Mouse (Mus musculus) embryo, embryonic 9.5 days (tissue): ENCODE data around the gene Aldh1l2.
"Not testable (repeated sequence)": the region's sequence is repeated elsewhere in the genome, so short reads cannot be mapped to it uniquely, and the experiment has no call there.

Source experiments
- DNase-seq: peaks from one replicate; pipeline ENCODE4 v3.0.0-alpha.2; 2017; ENCODE audit errors: extremely low spot score

The Aldh1l2 gene

DNA sequence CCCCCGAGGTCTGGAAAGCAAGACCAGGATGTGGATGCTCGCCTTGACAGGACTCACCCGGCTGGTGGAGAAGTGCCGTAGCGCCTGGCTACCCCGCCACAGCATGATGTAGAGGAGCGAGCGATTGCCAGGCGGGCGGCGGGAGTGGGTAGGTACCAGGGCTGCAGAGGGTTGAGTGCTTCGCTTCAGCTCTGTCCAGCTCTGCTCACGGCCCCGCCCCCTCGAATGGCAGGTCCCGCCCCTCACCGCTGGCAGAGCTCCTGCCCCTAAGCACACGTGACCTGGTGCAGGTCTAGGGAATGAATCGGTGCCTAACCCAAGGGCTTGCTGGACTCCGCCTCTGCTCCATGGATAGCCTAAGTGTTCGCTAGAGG is at the start of gene Aldh1l2:
Aldh1l2 (minus strand) TSS at position 231 of the 374 bp plus-strand sequence.
- DNase-seq, result peak; percentile 84

DNA sequence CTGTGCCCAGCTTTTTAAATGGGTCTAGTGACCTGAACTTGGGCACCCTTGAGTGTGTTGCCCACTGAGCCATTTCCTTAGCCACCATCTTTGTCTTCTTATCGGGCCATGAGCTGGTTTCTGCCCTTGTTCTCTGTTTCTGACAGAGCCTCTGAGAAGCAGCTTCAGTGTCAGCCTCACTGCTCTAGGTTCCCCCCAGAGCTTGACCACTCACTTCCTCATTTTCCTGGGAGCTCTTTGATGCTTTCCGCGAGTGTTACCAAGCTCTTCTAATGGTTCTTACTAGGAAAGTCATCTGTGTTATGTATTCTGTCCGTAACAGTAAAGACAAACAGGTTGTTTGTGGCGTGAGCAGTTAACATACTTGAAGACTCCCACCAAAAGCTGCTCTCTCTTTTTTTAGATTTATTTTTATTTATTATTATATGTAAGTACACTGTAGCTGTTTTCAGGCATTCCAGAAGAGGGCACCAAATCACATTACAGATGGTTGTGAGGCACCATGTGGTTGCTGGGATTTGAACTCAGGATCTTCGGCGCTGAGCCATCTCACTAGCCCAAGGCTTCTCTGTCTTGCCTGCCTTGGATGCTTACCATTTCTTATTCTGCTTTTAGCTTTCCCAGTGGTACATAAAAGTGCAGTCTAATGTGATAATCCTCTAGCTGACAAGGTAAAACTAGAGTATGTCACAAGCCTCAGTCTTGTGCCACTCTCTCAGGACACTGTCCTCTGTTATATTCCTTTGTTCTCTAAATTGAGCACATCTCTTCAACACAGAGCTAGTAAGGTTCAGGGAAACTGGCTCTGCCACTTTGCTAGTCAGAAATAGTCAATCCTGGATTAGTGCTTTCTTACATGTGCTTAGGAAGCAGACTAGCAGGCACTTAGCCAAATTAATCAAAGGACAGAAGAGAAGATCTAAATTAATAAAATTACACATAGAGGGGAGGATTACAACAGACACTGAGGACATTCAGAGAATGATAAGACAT is 31.8 kb upstream of the Aldh1l2 start:
- DNase-seq, result no peak

DNA sequence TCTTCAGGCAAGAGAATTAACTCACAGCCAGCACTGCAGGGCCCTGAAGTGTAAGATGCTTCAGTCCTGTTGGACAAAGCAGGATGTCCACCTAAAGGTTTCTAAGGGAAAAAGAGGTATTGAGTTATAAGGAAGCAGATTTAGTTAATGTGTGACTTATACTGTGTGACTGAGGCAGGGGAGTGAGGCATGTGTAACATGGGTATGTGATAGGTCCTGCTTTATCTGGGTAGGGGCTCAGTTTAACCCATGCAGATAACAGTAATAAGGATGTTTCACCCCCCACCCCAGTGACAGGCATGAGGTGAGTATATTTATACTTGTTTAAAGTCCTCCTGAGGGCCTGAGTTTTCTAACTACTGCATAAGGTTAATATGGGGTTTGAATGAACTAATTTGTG is 29.1 kb upstream of the Aldh1l2 start:
- DNase-seq, result no peak

DNA sequence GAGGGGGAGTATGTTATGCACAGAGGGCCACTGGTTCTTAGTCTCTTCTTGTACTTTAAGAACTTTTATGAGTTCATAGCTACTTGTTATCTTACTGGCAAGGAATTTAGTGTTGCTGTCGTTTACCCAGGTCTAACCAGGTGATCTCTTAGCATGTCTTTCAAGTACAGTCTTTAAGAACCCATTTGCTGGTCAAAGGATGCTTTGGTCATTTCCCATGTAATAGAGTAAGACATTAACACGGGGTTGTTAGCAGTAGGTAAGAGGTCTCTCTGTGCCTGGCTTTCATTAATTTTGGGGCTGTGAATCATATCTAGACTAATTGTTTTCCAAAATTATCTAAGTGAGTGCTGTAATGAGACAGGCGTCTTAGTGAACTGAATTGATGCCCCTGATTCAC is 11.4 kb upstream of the Aldh1l2 start:
- DNase-seq, result no peak

DNA sequence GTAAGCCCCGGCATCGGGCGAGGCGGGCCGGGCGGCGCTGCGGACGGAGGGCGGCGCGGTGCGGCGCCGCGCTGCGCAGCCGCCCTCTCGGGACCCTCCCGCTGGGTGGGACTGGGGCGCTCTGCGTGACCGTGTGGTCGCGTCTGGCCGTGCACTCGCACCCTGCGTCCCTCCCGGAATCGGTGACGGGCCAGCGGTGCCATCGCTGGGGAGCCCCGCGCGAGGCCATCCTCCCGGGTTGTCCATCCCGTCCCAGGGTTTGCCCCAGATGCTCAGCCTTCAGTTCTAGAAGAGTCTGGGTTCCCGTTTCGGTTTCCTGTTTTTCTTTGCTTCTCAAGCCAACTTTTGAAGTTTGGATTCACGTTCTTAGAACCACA is 10.2 kb upstream of the Aldh1l2 start:
- DNase-seq, result no peak

DNA sequence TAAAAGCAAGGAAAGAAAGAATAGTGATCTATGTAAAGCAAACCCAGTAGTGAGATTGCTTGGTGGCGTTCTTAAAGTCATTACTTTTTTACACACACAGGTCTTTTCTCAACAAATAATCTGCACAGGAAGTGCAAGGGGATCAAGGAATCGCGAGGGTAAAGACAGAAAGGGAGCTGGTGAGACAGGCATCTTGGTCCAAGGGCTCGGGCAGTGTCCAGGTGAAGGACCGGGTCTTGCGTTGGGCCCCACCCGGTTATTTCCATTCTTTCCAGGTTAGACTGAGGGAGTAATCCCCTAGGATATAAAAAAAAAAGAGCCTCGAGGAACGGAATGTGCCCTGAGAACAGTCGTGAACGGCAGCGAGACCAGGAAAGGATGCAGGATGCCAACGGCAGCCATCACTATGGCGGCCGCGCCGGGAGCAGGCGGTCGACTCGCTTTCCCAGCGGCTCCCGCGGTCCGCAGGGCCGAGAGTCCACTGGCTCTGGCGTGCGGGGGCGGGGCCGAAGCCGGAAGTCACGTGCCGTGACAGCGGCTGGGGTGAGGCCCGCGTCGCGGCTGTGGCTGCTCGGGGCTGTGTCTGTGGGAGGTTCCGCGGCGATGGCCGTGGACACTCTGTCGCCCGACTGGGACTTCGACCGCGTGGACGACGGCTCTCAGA is 9.6 kb upstream of the Aldh1l2 start, which contains the start of gene Washc4:
Washc4 (plus strand) TSS at position 314 of the 664 bp plus-strand sequence.
- DNase-seq, result peak; percentile 88

DNA sequence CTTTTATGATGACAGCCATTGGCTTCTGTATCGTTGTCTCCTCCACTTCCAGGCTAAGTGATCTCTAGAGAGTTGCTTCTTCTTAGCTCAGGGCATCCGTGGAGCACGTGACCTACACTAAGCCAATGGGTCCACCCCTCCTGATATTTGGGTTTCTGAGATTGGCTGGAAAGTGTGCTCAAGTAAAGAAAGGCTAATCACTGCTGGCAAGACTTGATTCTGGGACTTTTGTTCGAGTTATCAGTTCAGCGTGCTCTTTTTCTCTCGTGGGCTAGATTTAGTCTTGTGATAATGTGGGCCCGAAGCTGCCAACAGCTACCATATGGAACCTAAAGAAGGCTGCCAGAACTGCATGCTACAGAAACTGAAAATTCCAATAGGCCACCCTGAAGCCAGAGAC is 8.3 kb upstream of the Aldh1l2 start:
- DNase-seq, result no peak

DNA sequence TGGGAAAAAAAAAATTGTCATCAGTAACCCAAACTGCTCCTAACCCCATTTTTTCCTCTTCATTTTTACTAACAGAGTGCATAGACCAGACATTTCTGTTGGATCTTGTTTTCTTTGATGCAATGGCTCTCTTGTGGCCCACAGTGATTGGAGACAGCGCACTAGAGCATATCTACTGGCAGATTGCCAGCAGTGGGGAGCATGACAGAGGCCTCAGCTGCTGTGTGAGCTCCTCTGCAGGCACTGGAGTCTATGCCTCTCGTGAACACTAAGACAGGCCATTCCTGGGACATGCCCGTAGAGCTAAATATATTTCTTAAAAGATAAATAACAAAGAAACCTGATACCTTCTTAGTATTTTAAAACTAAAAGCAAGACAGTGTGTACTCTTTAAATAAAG is 6.2 kb upstream of the Aldh1l2 start:
- DNase-seq, result no peak

DNA sequence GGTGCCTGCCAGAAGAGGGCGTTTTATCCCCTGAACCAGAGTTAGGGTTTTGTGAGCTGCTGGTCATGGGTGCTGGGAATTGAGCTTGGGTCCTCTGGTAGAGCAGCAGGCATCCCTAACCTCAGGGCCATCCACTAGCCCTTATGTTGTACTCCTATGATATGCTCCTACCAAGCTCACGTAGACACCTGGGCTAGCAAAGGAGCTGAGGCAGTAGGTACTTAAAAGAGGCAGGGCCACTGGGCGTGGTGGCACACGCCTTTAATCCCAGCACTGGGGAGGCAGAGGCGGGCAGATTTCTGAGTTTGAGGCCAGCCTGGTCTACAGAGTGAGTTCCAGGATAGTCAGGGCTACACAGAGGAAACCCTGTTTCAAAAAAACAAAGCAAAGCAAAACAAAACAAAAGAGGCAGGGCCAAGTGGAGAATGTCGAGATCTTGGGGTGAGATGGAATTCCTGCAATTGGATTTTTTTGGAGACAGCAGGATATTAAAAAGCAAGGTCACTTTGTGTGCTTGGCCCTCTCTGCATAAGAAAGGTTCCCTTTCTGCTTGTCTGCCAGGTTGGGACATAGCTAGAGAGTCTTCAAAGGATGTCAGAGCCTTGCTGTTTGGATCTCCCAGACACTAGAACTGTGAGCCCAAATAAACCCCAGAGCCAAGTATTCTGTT is 5.5 kb upstream of the Aldh1l2 start:
- DNase-seq, result no peak

DNA sequence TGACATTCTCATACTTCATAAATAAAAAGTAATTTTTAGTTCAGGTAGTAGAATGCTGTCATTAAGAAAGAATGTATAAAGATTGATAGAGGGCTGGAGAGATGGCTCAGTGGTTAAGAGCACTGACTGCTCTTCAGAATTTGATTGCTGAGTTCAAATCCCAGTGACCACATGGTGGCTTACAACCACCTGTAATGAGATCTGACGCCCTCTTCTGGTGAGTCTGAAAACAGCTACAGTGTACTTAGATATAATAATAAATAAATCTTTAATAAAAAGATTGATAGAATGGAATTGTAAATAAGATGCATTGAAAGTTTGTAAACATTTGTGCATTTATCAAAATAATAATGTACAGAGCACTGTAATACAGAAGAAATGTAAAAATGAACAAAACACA is 2.5 kb upstream of the Aldh1l2 start:
- DNase-seq, result no peak

DNA sequence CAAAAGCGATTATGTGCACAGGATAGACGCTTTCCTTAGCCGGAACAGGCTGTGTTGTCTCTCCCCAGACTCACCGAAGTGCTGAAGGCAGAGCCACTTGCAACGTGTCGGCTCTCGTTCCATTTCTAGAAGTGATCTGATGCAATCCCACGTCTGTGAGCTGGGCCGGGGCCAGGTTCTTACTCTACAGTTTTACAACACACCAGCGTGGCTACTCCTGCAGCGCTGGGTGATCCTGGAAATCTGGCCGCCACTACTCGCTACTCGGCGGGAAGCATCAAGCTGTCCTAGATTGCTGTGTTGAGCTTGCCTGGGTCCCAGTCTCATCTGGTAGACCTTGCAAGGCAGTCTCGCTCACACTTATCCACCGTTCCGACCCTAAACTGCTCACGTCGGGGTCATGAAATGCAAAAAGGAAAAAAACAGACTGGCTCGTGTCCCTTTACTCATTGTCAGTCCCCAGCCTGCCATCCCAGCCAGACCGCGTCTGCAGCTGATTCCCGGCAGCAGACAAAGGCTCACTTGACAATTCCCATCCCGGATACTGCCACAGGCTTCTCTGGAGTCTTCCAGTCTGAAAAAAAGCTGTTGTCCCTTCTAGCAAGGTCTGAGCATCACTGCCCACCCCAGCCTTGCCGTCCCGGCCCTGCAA is 556 bp downstream of the Aldh1l2 start:
- DNase-seq, result no peak

DNA sequence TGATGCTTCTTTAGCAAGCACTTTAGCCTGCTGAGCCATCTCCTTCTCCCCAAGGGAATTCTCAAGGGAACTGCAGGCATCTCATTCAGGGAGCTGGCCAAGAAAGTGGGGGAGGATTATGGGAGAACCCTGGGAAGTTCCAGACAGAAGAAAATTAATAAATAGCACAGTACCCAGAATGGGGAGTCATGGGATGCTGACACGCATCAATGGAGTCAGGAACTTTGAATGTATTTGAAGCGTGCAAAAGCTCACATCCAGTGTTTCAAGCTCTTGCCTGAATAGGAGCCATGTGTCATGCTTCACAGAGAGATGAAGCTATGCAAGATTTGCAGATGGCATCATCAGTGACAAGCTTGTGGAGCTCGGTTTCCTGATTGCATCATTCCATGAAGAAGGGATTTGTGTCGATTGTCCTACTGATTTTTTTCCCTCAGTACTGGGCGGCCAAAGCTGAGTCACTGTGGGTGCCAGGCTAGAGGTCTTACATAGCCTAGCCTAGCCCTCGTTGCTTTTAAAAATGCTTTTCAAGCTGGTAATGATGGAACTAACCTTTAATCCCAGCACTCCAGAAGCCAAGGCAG is 3.5 kb downstream of the Aldh1l2 start:
- DNase-seq, result no peak

DNA sequence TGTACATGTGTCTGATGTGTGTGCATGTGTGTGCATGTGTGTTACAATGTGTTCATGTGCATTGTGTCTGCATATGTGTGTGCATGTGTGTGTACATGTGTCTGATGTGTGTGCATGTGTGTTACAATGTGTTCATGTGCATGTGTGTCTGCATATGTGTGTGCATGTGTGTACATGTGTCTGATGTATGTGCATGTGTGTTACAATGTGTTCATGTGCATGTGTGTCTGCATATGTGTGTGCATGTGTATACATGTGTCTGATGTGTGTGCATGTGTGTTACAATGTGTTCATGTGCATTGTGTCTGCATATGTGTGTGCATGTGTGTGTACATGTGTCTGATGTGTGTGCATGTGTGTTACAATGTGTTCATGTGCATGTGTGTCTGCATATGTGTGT is 9.7 kb downstream of the Aldh1l2 start:
- not testable (repeated sequence) for DNase-seq

DNA sequence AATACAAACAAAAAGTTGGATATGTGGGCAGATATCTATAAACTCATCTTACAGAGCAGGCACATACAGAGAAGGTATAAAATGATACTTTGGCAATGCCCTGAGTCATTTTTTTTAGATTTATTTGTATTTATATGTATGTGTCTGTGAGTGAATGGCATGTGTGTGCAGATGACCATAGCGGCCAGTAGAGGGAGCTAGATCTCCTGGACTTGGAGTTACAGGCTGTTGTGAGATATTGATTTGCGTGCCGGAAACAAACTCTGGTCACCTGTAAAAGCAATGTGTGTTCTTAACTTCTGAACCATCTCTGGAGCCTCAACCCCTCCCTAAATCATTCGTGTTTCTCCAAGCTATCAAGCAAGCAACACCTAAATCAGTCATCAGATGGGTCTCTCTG is 12.9 kb downstream of the Aldh1l2 start:
- DNase-seq, result no peak

DNA sequence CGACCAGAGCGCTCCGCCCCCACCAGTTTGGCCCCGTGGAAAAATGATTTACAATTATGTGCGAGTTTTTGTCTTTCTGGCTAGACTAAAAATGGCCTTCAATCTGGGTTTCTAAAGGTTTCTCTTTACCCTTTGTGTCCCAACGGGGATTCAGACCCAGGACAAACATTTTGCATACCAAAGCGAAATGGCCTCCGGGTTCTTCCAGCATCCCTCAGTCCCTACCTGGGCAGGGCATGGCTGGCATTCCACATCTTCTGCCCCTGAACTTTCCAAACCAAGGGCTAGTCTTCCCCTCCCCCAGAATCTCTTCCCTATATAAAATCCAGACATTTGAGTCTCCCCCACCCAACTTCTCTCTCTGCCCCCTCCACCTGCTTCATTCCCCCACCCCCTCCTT is 20.2 kb downstream of the Aldh1l2 start:
- no peak for DNase-seq

DNA sequence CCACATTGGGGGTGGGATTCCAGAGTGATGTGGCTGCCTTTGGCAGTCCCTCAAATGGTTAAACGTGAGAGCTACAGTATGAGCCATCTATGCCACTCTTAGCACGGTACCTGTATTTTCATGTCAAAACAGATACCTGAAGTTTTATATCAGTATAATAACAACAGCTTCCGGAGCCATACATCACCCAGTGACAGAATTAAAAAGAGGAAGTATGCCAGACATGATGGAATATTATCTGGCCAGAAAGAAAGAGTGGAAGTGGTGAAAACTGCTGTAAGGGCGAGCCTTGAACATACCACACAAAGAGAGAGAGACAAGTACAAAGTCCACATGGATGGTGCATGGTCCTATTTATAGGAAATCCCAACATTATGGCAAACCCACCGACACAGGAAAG is 22.6 kb downstream of the Aldh1l2 start:
- no peak for DNase-seq

DNA sequence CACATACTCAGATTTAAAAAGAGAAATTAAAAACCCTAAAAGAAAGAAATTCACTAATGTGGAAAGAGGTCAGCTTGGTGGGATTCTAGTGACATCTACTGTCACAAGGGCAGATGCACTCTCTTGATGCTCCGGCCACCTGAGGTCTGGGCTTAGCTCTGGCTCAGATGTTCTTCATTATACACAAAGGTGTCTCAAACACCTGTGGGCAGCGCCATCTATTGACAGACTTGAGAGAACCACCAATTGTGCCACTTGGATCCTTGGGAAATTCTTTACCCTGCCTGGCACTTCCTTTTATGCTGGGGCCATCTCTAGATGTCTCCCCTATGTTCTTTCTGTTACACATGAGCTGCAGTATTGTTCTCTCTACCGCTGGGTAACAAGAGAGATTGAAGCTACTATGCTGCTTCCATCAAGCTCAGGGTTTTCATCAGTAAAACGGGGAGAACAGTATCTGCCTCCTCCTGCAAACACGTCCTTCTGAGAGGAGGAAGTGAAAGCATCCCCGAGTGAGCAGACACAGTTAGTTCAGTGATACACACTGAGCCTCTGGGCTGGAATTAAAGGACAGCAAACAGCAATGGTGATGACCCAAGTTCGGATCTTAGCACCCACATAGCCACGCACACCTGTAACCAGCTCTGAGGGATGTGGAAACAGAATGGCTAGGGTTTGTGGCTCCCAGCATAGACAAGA is 24.8 kb downstream of the Aldh1l2 start:
- DNase-seq, result no peak

DNA sequence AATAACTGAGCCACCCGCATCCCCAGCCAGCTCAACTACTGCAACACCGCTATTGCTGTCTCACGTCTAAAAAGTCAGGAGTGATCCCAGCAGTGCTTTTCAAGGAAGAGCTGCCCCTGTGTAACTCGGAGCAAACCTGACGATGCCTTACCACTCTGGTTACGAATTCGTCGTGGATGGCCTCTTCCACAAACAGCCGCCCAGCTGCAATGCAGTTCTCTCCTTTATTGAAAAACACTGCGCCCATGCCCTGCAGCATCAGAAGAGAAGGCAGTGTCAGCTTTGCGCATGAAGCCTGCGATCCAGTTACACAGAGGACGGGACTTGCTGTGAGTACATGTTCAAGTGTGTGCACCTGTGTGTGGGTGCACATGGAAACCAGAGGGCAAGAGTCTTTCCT is 36.6 kb downstream of the Aldh1l2 start:
- no peak for DNase-seq

DNA sequence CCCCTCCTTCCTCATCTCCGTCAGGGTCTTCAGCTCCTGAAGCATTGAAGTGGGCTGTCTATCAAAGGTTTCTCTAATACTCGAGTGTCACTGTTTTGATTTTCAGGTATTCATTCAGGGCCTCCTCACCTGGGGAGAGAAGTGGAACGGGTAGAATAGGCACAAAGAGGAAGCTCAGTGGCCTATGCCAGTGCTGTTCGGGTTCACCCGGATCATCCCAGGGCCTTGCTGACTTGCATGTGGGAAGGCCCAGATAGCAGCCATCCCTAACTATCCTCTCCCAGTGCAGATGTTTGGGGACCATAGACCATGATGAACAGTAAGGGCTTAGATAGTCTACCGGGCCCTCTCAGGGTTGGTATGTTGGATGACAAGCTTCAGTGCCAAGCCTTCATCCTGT is 43.4 kb downstream of the Aldh1l2 start:
- DNase-seq, result no peak

DNA sequence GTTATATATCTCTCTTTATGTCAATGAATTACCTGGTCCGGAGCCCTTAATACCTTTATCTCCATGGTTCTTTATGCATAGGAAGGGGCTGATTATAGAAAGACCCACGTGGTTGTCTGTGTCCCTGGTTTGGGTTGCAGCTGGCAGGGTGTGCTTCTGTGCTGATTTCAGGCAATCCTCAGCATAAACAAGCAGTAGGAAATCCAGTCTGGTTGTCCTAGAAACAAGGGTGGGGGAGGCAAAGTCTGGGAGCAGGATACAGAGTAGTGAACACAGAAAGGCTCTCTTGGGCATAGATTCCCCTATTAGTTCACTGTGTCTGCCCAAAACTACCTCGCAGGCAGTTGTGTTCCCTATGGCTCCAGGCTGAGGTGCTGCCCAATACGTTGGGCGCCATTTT is 56.7 kb downstream of the Aldh1l2 start:
- DNase-seq, result no peak

DNA sequence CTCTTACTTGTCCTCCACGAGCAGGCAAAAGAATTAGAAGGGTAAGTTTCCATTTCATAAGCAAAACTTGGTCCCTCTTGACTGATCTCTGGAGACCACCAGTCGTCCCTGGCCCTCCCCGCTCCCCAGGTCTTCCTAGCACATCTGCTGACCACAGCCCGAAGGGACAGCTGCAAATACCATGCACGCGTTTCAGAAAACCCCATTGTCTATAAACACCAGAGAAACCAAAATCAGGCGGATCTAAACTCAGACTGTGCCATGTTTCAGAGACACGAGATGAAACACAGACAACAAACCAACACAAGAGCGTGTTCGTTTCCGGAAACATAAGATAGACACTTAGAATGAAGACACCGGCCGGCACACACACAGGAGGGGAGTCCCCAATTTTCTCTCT is 58.7 kb downstream of the Aldh1l2 start:
- no peak for DNase-seq
